Mouse (Mus musculus): ENCODE measurements at regions not wholly inside any gene's neighbourhood (a gene's known extent, or its start where the extent isn't known, plus 50 kb on each side); places are given as distances from the start of the nearest gene placed in this dataset.

- Histone ChIP-seq H3K27me3 (ENCODE audit: control insufficient read depth, insufficient read depth, low read length) (no peaks in the 10 kb centered on the region), H3K4me3 (replicated peaks; ENCODE audit: low read depth, low read length) (no peak overlapping the region), H3K4me2 (ENCODE audit: low read length) (no peak overlapping the region), H3K9ac (replicated peaks; ENCODE audit: low read length) (no peak overlapping the region), H3K27ac (replicated peaks; ENCODE audit: low read depth, low read length) (no peak overlapping the region), H3K4me1 (ENCODE audit: control insufficient read depth, insufficient read depth, low read length) (no peaks in the 10 kb centered on the region), H3K36me3 (ENCODE audit: control insufficient read depth, insufficient read depth, low read length) (no peaks in the 10 kb centered on the region), H3K9me3 (ENCODE audit: control insufficient read depth, low read length) (no peaks in the 10 kb centered on the region)
- WGBS = 89% methylated on average over 9 of the region's 9 CpGs
- DNase-seq = no peak
- no peak for ATAC-seq (ENCODE audit: low FRiP score, low TSS enrichment)
Observed at GRCm38 (mm10) chr3:137728689-137729088, 57.4 kb downstream of the Gm21962 start.

DNA sequence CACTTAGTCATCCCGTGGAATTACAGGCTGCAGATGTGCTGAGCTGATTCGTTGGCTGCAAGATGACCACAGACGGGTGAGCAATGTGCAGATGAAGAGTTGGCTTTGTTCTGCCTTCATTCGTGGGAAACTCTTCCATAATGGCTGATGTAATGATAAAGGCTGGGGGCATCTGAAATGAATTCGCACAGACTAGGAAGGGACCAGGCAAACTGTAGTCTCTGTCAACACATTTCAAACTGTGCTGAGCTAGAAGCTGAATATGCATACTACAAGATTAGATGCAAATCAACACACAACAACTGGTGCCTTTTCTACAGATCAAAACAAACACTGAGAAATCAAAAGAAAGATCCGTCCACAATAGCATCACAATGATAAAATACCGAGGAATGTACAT is 58.1 kb downstream of the Gm21962 start:
- H3K27ac ChIP-seq (replicated peaks; ENCODE audit: low read depth, low read length) = no peak overlapping the region
- DNase-seq = no peak
- H3K36me3 ChIP-seq (ENCODE audit: control insufficient read depth, insufficient read depth, low read length) = no peaks in the 10 kb centered on the region
- 80% methylated on average over 7 of the region's 7 CpGs for WGBS
- ATAC-seq (ENCODE audit: low FRiP score, low TSS enrichment) = no peak
- no peaks in the 10 kb centered on the region for H3K27me3 ChIP-seq (ENCODE audit: control insufficient read depth, insufficient read depth, low read length)
- H3K4me2 ChIP-seq (ENCODE audit: low read length) = no peak overlapping the region
- no peaks in the 10 kb centered on the region for H3K4me1 ChIP-seq (ENCODE audit: control insufficient read depth, insufficient read depth, low read length)
- no peak overlapping the region for H3K9ac ChIP-seq (replicated peaks; ENCODE audit: low read length)
- no peak overlapping the region for H3K4me3 ChIP-seq (replicated peaks; ENCODE audit: low read depth, low read length)
- no peaks in the 10 kb centered on the region for H3K9me3 ChIP-seq (ENCODE audit: control insufficient read depth, low read length)

DNA sequence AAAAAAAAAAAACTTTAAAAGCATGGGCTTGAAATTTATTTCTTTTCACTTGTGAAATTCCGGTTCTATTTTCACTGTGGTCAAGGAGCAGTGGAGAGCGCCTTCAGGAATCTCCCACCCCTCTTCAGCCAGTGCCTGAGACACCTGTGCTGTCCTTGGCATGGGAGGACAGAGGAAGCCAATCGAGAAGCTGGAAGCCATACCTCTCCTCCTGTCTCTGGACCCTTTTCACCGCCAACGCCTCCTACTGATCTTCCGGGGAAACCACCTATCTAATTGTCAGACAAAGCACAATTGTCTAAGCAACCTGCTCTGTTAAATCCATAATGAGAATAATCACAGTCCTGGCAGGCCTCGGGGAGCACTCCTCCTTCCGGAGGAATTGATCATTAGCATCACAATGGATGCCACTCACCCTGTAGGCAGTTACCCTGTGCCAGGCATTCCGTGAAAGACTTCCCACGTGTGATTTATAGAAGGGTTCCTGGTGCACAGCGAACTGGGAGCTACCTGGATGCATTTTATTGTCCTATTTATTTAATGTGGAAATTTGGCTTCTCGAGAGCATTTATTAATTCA is 66.0 kb downstream of the Gm21962 start:
- no peaks in the 10 kb centered on the region for H3K27me3 ChIP-seq (ENCODE audit: control insufficient read depth, insufficient read depth, low read length)
- no peaks in the 10 kb centered on the region for H3K9me3 ChIP-seq (ENCODE audit: control insufficient read depth, low read length)
- peak overlapping the region; percentile 18 for H3K4me2 ChIP-seq (ENCODE audit: low read length)
- peaks cover 7% of the 10 kb centered on the region; the same call in 1 of the 2 replicates for H3K4me1 ChIP-seq (ENCODE audit: control insufficient read depth, insufficient read depth, low read length)
- DNase-seq = peak; percentile 69
- ATAC-seq (ENCODE audit: low FRiP score, low TSS enrichment) = peak; percentile 71; the same call in 1 of the 2 replicates
- no peaks in the 10 kb centered on the region for H3K36me3 ChIP-seq (ENCODE audit: control insufficient read depth, insufficient read depth, low read length)
- WGBS = 18% methylated on average over 12 of the region's 12 CpGs
- no peak overlapping the region for H3K9ac ChIP-seq (replicated peaks; ENCODE audit: low read length)
- no peak overlapping the region; the same call in 1 of the 2 replicates for H3K27ac ChIP-seq (replicated peaks; ENCODE audit: low read depth, low read length)
- no peak overlapping the region for H3K4me3 ChIP-seq (replicated peaks; ENCODE audit: low read depth, low read length)

- no peak overlapping the region for H3K9ac ChIP-seq (replicated peaks; ENCODE audit: low read length)
- ATAC-seq (ENCODE audit: low FRiP score, low TSS enrichment) = no peak
- WGBS = 67% methylated on average over 9 of the region's 9 CpGs
- H3K4me3 ChIP-seq (replicated peaks; ENCODE audit: low read depth, low read length) = no peak overlapping the region
- H3K27ac ChIP-seq (replicated peaks; ENCODE audit: low read depth, low read length) = no peak overlapping the region
- DNase-seq = no peak
- H3K36me3 ChIP-seq (ENCODE audit: control insufficient read depth, insufficient read depth, low read length) = no peaks in the 10 kb centered on the region
- H3K4me1 ChIP-seq (ENCODE audit: control insufficient read depth, insufficient read depth, low read length) = peaks cover 7% of the 10 kb centered on the region; the same call in 1 of the 2 replicates
- no peaks in the 10 kb centered on the region for H3K9me3 ChIP-seq (ENCODE audit: control insufficient read depth, low read length)
- no peaks in the 10 kb centered on the region for H3K27me3 ChIP-seq (ENCODE audit: control insufficient read depth, insufficient read depth, low read length)
- H3K4me2 ChIP-seq (ENCODE audit: low read length) = no peak overlapping the region
Observed at GRCm38 (mm10) chr3:137741528-137741927, 70.2 kb downstream of the Gm21962 start.

GRCm38 (mm10) chr3:137742119-137742518 is 70.8 kb downstream of the Gm21962 start:
- Histone ChIP-seq H3K9ac (replicated peaks; ENCODE audit: low read length) (no peak overlapping the region), H3K4me2 (ENCODE audit: low read length) (no peak overlapping the region), H3K27me3 (ENCODE audit: control insufficient read depth, insufficient read depth, low read length) (no peaks in the 10 kb centered on the region), H3K4me1 (ENCODE audit: control insufficient read depth, insufficient read depth, low read length) (peaks cover 7% of the 10 kb centered on the region; the same call in 1 of the 2 replicates), H3K4me3 (replicated peaks; ENCODE audit: low read depth, low read length) (no peak overlapping the region), H3K27ac (replicated peaks; ENCODE audit: low read depth, low read length) (no peak overlapping the region), H3K36me3 (ENCODE audit: control insufficient read depth, insufficient read depth, low read length) (no peaks in the 10 kb centered on the region), H3K9me3 (ENCODE audit: control insufficient read depth, low read length) (no peaks in the 10 kb centered on the region)
- 79% methylated on average over 4 of the region's 4 CpGs for WGBS
- ATAC-seq (ENCODE audit: low FRiP score, low TSS enrichment) = no peak
- no peak for DNase-seq

DNA sequence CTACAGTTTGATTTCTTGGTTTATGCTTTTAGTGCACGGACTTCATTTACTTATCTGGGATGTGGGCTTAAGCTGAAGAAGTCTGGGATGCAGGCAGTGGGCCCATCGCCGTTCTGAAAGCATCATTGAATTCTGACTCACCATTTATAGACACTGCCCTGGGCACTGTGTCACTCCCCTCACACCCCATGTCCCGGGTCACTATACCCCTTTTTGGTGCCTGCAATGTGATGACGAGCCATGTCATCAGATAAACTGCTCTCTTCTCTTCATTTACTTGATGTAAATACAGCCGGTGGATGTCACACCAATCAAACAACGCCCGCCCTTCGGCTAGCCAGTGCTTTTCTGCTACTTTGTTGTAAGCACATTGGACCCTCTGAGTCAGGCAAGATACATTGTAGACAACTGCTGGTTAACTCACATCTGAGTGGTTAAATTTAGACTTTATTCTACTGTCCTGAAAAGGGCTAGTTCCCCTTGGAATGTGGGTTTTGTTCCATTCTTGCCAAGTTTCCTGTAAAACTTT is 80.5 kb downstream of the Gm21962 start:
- Histone ChIP-seq H3K4me3 (replicated peaks; ENCODE audit: low read depth, low read length) (no peak overlapping the region), H3K27ac (replicated peaks; ENCODE audit: low read depth, low read length) (no peak overlapping the region), H3K4me1 (ENCODE audit: control insufficient read depth, insufficient read depth, low read length) (peaks cover 5% of the 10 kb centered on the region; the same call in 1 of the 2 replicates), H3K9me3 (ENCODE audit: control insufficient read depth, low read length) (no peaks in the 10 kb centered on the region), H3K36me3 (ENCODE audit: control insufficient read depth, insufficient read depth, low read length) (no peaks in the 10 kb centered on the region), H3K9ac (replicated peaks; ENCODE audit: low read length) (no peak overlapping the region), H3K27me3 (ENCODE audit: control insufficient read depth, insufficient read depth, low read length) (no peaks in the 10 kb centered on the region; the same call in 1 of the 2 replicates), H3K4me2 (ENCODE audit: low read length) (no peak overlapping the region)
- ATAC-seq (ENCODE audit: low FRiP score, low TSS enrichment) (no peak), DNase-seq (no peak)
- WGBS = 83% methylated on average over 9 of the region's 9 CpGs

DNA sequence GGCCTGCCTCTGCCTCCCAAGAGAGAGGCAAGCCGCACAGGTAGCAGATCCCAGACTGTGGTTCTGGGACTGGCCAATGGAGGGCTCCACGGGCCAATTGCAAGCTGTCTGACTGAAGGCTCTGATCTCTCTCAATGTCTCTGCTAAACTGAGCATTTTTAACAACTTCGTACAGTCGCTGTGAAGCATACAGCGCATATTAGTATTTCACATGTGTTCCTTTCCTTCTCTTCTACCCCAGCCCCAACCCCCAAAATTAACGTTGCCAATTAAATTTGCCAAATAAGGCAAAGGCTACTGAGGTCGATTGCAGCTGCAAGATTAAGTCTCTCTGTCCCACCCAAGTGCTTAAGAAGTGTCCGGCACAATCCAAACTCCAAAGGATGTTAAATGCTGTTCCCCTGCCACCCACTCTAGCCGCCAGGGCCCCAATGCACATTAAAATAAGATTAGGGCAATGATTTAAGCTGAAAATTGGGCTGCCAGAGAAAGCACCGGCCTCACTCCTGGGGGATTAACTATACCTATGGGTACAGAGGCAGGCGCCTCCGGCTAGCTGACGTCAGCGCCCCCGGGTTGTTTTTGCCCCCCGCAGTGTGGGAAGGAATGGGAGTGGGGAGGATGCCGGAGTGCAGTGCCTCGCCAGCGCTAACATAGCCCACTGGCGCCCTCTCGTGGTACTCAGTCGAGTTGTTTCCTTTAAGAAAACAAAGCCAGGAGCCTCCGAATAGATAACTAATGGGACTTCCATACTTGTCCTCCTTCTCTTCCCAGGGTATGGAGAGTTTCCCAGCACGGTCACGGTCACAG is 81.3 kb downstream of the Gm21962 start:
- Histone ChIP-seq H3K9ac (replicated peaks; ENCODE audit: low read length) (peak overlapping the region; percentile 43; the same call in 1 of the 2 replicates), H3K27me3 (ENCODE audit: control insufficient read depth, insufficient read depth, low read length) (no peaks in the 10 kb centered on the region; the same call in 1 of the 2 replicates), H3K4me1 (ENCODE audit: control insufficient read depth, insufficient read depth, low read length) (peaks cover 5% of the 10 kb centered on the region; the same call in 1 of the 2 replicates), H3K4me3 (replicated peaks; ENCODE audit: low read depth, low read length) (peak overlapping the region; percentile 28), H3K9me3 (ENCODE audit: control insufficient read depth, low read length) (no peaks in the 10 kb centered on the region), H3K36me3 (ENCODE audit: control insufficient read depth, insufficient read depth, low read length) (no peaks in the 10 kb centered on the region), H3K27ac (replicated peaks; ENCODE audit: low read depth, low read length) (peak overlapping the region; percentile 61), H3K4me2 (ENCODE audit: low read length) (peak overlapping the region; percentile 60)
- DNase-seq (peak; percentile 96), ATAC-seq (ENCODE audit: low FRiP score, low TSS enrichment) (peak; percentile 91)
- 17% methylated on average over 25 of the region's 25 CpGs for WGBS

GRCm38 (mm10) chr3:137753257-137753654 is 81.9 kb downstream of the Gm21962 start:
- 55% methylated on average over 7 of the region's 7 CpGs for WGBS
- Histone ChIP-seq H3K4me1 (ENCODE audit: control insufficient read depth, insufficient read depth, low read length) (peaks cover 5% of the 10 kb centered on the region; the same call in 1 of the 2 replicates), H3K4me2 (ENCODE audit: low read length) (peak overlapping the region; percentile 60), H3K27me3 (ENCODE audit: control insufficient read depth, insufficient read depth, low read length) (no peaks in the 10 kb centered on the region; the same call in 1 of the 2 replicates), H3K27ac (replicated peaks; ENCODE audit: low read depth, low read length) (peak overlapping the region; percentile 14), H3K36me3 (ENCODE audit: control insufficient read depth, insufficient read depth, low read length) (no peaks in the 10 kb centered on the region), H3K4me3 (replicated peaks; ENCODE audit: low read depth, low read length) (no peak overlapping the region), H3K9ac (replicated peaks; ENCODE audit: low read length) (0 out of 2 replicates have a peak overlapping the region, but pooled peaks have one; percentile 43), H3K9me3 (ENCODE audit: control insufficient read depth, low read length) (no peaks in the 10 kb centered on the region)
- peak; percentile 29 for ATAC-seq (ENCODE audit: low FRiP score, low TSS enrichment)
- DNase-seq = no peak

All from midbrain, embryonic 14.5 days (tissue).